Mouse (Mus musculus): ENCODE measurements at regions not wholly inside any gene's neighbourhood (a gene's known extent, or its start where the extent isn't known, plus 50 kb on each side); places are given as distances from the start of the nearest gene placed in this dataset.

- Histone ChIP-seq H3K4me2 (replicated peaks; ENCODE audit: low read depth, low read length) (no peak overlapping the region), H3K4me3 (ENCODE audit: low read depth, low read length) (no peak overlapping the region), H3K4me1 (ENCODE audit: insufficient read depth, low read depth, low read length) (no peaks in the 10 kb centered on the region), H3K27ac (ENCODE audit: low read length) (no peak overlapping the region), H3K9me3 (ENCODE audit: low read length) (no peaks in the 10 kb centered on the region), H3K27me3 (replicated peaks; ENCODE audit: insufficient read depth, low read length) (no peaks in the 10 kb centered on the region), H3K36me3 (ENCODE audit: insufficient read depth, low read length) (no peaks in the 10 kb centered on the region), H3K9ac (replicated peaks; ENCODE audit: low read depth) (no peak overlapping the region)
- DNase-seq (ENCODE audit: low spot score) (no peak), ATAC-seq (no peak)
- TF ChIP-seq EP300 (IDR thresholded peaks at IDR 0.05) (no peak), CTCF (IDR thresholded peaks at IDR 0.05) (no peak)
- 60% methylated on average over 1 of the region's 1 CpGs for WGBS
Observed at GRCm38 (mm10) chr4:100661154-100661553, 115.3 kb upstream of the Cachd1 start.

GRCm38 (mm10) chr4:100664619-100665264 is 111.7 kb upstream of the Cachd1 start:
- no peaks in the 10 kb centered on the region for H3K9me3 ChIP-seq (ENCODE audit: low read length)
- H3K9ac ChIP-seq (replicated peaks; ENCODE audit: low read depth) = no peak overlapping the region
- no peaks in the 10 kb centered on the region for H3K4me1 ChIP-seq (ENCODE audit: insufficient read depth, low read depth, low read length)
- DNase-seq (ENCODE audit: low spot score) (no peak), ATAC-seq (no peak)
- no peak overlapping the region for H3K4me3 ChIP-seq (ENCODE audit: low read depth, low read length)
- no peaks in the 10 kb centered on the region for H3K36me3 ChIP-seq (ENCODE audit: insufficient read depth, low read length)
- H3K27me3 ChIP-seq (replicated peaks; ENCODE audit: insufficient read depth, low read length) = no peaks in the 10 kb centered on the region
- 33% methylated on average over 5 of the region's 5 CpGs for WGBS
- H3K4me2 ChIP-seq (replicated peaks; ENCODE audit: low read depth, low read length) = no peak overlapping the region
- H3K27ac ChIP-seq (ENCODE audit: low read length) = no peak overlapping the region
- TF ChIP-seq EP300 (IDR thresholded peaks at IDR 0.05) (no peak), CTCF (IDR thresholded peaks at IDR 0.05) (no peak)

DNA sequence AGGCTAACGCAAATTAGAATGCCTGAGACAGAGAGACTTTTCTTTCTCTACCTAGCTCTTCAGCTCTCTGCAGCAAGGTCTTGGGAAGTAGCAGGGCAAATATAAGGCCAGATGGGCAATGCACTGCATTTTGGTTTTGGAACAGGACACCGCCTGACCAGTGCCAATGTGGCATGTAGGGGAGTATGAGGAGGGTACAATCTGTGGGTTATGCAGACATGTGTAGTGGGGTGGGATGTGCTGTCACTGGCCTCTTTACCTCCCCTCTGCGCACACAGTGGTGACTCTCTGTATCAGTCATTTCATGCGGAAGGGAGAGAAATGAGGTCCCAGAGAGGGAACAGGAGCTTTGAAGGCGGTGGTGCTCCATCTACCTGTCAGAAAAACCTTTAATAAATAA is 105.9 kb upstream of the Cachd1 start:
- no peaks in the 10 kb centered on the region for H3K27me3 ChIP-seq (replicated peaks; ENCODE audit: insufficient read depth, low read length)
- H3K36me3 ChIP-seq (ENCODE audit: insufficient read depth, low read length) = no peaks in the 10 kb centered on the region
- no peak for ATAC-seq
- DNase-seq (ENCODE audit: low spot score) = no peak
- H3K9ac ChIP-seq (replicated peaks; ENCODE audit: low read depth) = no peak overlapping the region
- no peak overlapping the region for H3K27ac ChIP-seq (ENCODE audit: low read length)
- no peak overlapping the region for H3K4me2 ChIP-seq (replicated peaks; ENCODE audit: low read depth, low read length)
- H3K4me1 ChIP-seq (ENCODE audit: insufficient read depth, low read depth, low read length) = no peaks in the 10 kb centered on the region
- H3K9me3 ChIP-seq (ENCODE audit: low read length) = no peaks in the 10 kb centered on the region
- H3K4me3 ChIP-seq (ENCODE audit: low read depth, low read length) = no peak overlapping the region
- 63% methylated on average over 5 of the region's 5 CpGs for WGBS
- TF ChIP-seq EP300 (IDR thresholded peaks at IDR 0.05) = no peak
- no peak for TF ChIP-seq CTCF (IDR thresholded peaks at IDR 0.05)

- H3K27ac ChIP-seq (ENCODE audit: low read length) = no peak overlapping the region
Observed at GRCm38 (mm10) chr4:100674916-100675315, 101.6 kb upstream of the Cachd1 start.

DNA sequence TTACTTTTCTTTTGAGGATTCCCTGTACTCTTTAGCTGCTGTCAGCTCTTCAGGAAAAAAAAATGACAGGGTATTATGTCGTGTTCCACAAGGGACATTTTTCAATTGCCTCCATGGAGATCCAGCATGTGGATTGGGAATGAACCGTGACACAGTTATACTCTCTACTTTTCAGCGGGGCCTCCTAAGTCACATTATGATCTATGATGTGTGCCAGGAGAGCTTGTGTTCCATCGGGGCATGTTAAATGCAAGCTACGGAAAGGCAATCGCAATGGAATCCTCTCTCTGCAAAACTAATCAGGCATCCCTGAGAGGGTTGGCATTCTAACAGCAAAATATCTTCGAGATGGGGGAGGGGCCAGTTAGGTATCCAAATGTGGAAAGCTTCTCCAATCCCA is 92.7 kb upstream of the Cachd1 start:
- Histone ChIP-seq H3K4me1 (ENCODE audit: insufficient read depth, low read depth, low read length) (no peaks in the 10 kb centered on the region), H3K36me3 (ENCODE audit: insufficient read depth, low read length) (no peaks in the 10 kb centered on the region), H3K4me3 (ENCODE audit: low read depth, low read length) (no peak overlapping the region), H3K4me2 (replicated peaks; ENCODE audit: low read depth, low read length) (no peak overlapping the region), H3K9me3 (ENCODE audit: low read length) (no peaks in the 10 kb centered on the region), H3K27me3 (replicated peaks; ENCODE audit: insufficient read depth, low read length) (no peaks in the 10 kb centered on the region), H3K9ac (replicated peaks; ENCODE audit: low read depth) (no peak overlapping the region), H3K27ac (ENCODE audit: low read length) (no peak overlapping the region)
- DNase-seq (ENCODE audit: low spot score) (no peak), ATAC-seq (no peak)
- 61% methylated on average over 7 of the region's 7 CpGs for WGBS
- TF ChIP-seq CTCF (IDR thresholded peaks at IDR 0.05) (no peak), EP300 (IDR thresholded peaks at IDR 0.05) (no peak)

More at GRCm38 (mm10) chr4:100674916-100675315, 101.6 kb upstream of the Cachd1 start:
- Histone ChIP-seq H3K36me3 (ENCODE audit: insufficient read depth, low read length) (no peaks in the 10 kb centered on the region), H3K4me3 (ENCODE audit: low read depth, low read length) (no peak overlapping the region), H3K27me3 (replicated peaks; ENCODE audit: insufficient read depth, low read length) (no peaks in the 10 kb centered on the region), H3K4me2 (replicated peaks; ENCODE audit: low read depth, low read length) (no peak overlapping the region), H3K9ac (replicated peaks; ENCODE audit: low read depth) (no peak overlapping the region), H3K4me1 (ENCODE audit: insufficient read depth, low read depth, low read length) (no peaks in the 10 kb centered on the region), H3K9me3 (ENCODE audit: low read length) (no peaks in the 10 kb centered on the region)
- TF ChIP-seq CTCF (IDR thresholded peaks at IDR 0.05) (no peak), EP300 (IDR thresholded peaks at IDR 0.05) (no peak)
- 85% methylated on average over 4 of the region's 4 CpGs for WGBS
- no peak for ATAC-seq
- DNase-seq (ENCODE audit: low spot score) = no peak

DNA sequence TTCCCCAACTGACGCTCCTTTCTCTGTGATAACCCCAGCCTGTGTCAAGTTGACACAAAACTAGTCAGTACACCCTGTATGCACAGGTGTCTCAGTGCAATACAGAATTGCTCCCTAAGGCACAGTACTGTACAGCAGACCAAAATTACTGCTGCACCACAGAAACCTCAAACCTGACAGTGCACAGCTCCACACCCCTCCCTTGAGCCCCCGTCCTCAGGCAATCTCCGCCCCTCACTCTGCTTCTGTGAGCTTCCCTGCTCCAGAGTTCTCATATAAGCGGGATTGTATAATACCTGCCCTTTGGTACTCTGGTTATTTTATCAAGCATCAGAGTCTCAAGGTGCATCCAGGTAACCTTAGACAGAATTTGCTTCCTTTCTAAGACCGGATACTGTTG is 76.5 kb upstream of the Cachd1 start:
- TF ChIP-seq EP300 (IDR thresholded peaks at IDR 0.05) (no peak), CTCF (IDR thresholded peaks at IDR 0.05) (no peak)
- DNase-seq (ENCODE audit: low spot score) = no peak
- no peak overlapping the region for H3K4me2 ChIP-seq (replicated peaks; ENCODE audit: low read depth, low read length)
- no peaks in the 10 kb centered on the region for H3K9me3 ChIP-seq (ENCODE audit: low read length)
- ATAC-seq = no peak
- 69% methylated on average over 5 of the region's 5 CpGs for WGBS
- H3K27me3 ChIP-seq (replicated peaks; ENCODE audit: insufficient read depth, low read length) = no peaks in the 10 kb centered on the region
- no peak overlapping the region for H3K27ac ChIP-seq (ENCODE audit: low read length)
- H3K4me3 ChIP-seq (ENCODE audit: low read depth, low read length) = no peak overlapping the region
- no peaks in the 10 kb centered on the region for H3K4me1 ChIP-seq (ENCODE audit: insufficient read depth, low read depth, low read length)
- no peak overlapping the region for H3K9ac ChIP-seq (replicated peaks; ENCODE audit: low read depth)
- H3K36me3 ChIP-seq (ENCODE audit: insufficient read depth, low read length) = no peaks in the 10 kb centered on the region

GRCm38 (mm10) chr4:100700418-100700817 is 76.1 kb upstream of the Cachd1 start:
- 65% methylated on average over 5 of the region's 5 CpGs for WGBS
- H3K4me3 ChIP-seq (ENCODE audit: low read depth, low read length) = no peak overlapping the region
- H3K27me3 ChIP-seq (replicated peaks; ENCODE audit: insufficient read depth, low read length) = no peaks in the 10 kb centered on the region
- no peaks in the 10 kb centered on the region for H3K9me3 ChIP-seq (ENCODE audit: low read length)
- no peak for ATAC-seq
- TF ChIP-seq CTCF (IDR thresholded peaks at IDR 0.05) = no peak
- no peak for TF ChIP-seq EP300 (IDR thresholded peaks at IDR 0.05)
- no peaks in the 10 kb centered on the region for H3K4me1 ChIP-seq (ENCODE audit: insufficient read depth, low read depth, low read length)
- H3K4me2 ChIP-seq (replicated peaks; ENCODE audit: low read depth, low read length) = no peak overlapping the region
- no peaks in the 10 kb centered on the region for H3K36me3 ChIP-seq (ENCODE audit: insufficient read depth, low read length)
- no peak for DNase-seq (ENCODE audit: low spot score)
- H3K27ac ChIP-seq (ENCODE audit: low read length) = no peak overlapping the region
- no peak overlapping the region for H3K9ac ChIP-seq (replicated peaks; ENCODE audit: low read depth)
